Mouse (Mus musculus) embryonic facial prominence, embryonic 11.5 days (tissue): Measurements from ENCODE around the gene Akap8. TPM values are rescaled to one million over a fixed set of nuclear protein-coding genes. Genes with fewer than 3 reads are reported as not detected.

Experiments used
- ATAC-seq: fragments of 200-750 bp; cut with Nextera tagmentation; replicated peaks from 2 replicates; pipeline ENCODE4 v1.8.0; 2017; ENCODE audit warnings: low read depth; ENCODE audit not compliant: insufficient number of reproducible peaks, low FRiP score, low TSS enrichment
- DNase-seq: peaks from one replicate; pipeline ENCODE4 v3.0.0-alpha.2; 2015; ENCODE audit warnings: low spot score
- H3K27ac ChIP-seq: fragments of 300-500 bp; sonication (generic); replicated peaks from 2 replicates; pipeline ENCODE4 v1.5.1; 2014; ENCODE audit warnings: mild to moderate bottlenecking, low read depth, low read length, control low read depth
- H3K27me3 ChIP-seq: fragments of 300-500 bp; sonication (generic); 2 replicates; pipeline ENCODE4 v1.6.1; 2014; ENCODE audit warnings: mild to moderate bottlenecking, low read length, moderate library complexity, mixed read lengths; ENCODE audit not compliant: control insufficient read depth, insufficient read depth
- H3K36me3 ChIP-seq: fragments of 300-500 bp; sonication (generic); replicated peaks from 2 replicates; pipeline ENCODE4 v1.6.1; 2014; ENCODE audit warnings: low read depth, mild to moderate bottlenecking, low read length, moderate library complexity, mixed read lengths; ENCODE audit not compliant: control insufficient read depth, insufficient read depth
- H3K4me1 ChIP-seq: fragments of 300-500 bp; sonication (generic); 2 replicates; pipeline ENCODE4 v1.6.1; 2014; ENCODE audit warnings: low read length, mixed read lengths; ENCODE audit not compliant: control insufficient read depth, insufficient read depth
- H3K4me2 ChIP-seq: fragments of 300-500 bp; sonication (generic); 2 replicates; pipeline ENCODE4 v1.6.1; 2014; ENCODE audit warnings: low read depth, mild to moderate bottlenecking, control low read depth, low read length, moderate library complexity
- H3K4me3 ChIP-seq: fragments of 300-500 bp; sonication (generic); 2 replicates; pipeline ENCODE4 v1.5.1; 2014; ENCODE audit warnings: low read depth, low read length, control low read depth
- H3K9ac ChIP-seq: fragments of 300-500 bp; sonication (generic); replicated peaks from 2 replicates; pipeline ENCODE4 v1.6.1; 2014; ENCODE audit warnings: mild to moderate bottlenecking, control low read depth, low read length
- H3K9me3 ChIP-seq: fragments of 300-500 bp; sonication (generic); replicated peaks from 2 replicates; pipeline ENCODE4 v1.6.1; 2016; ENCODE audit warnings: mild to moderate bottlenecking, low read length, inconsistent platforms, mixed read lengths; ENCODE audit not compliant: control insufficient read depth
- WGBS: fragments of 180-500 bp; shearing (Covaris S2); extraction: QIAGEN DNeasy Blood & Tissue Kit; methylation state at CpG from one replicate; pipeline ENCODE4 v1.1.7; 2014; 5-methylcytosine and 5-hydroxymethylcytosine counted together
- polyA plus RNA-seq: library from polyadenylated mRNA; unstranded; fragments of >200 nt; fragmentation: Nextera tagmentation; extraction: Ambion mirVana; gene quantifications from 2 replicates; pipeline ENCODE4 v1.2.1, GENCODE M21; 2014

Gene Akap8
- polyA plus RNA-seq, 1 experiment from 2014 or later: 53.9 TPM

- no peak for ATAC-seq
- H3K27ac ChIP-seq: no peak overlapping the region
- DNase-seq: no peak
- WGBS: 99% methylated on average over 2 of the region's 2 CpGs
- no peaks in the 10 kb centered on the region for H3K27me3 ChIP-seq
- H3K4me2 ChIP-seq: no peak overlapping the region
- H3K4me1 ChIP-seq: no peaks in the 10 kb centered on the region
- no peaks in the 10 kb centered on the region for H3K36me3 ChIP-seq
- H3K9me3 ChIP-seq: no peaks in the 10 kb centered on the region
- no peak overlapping the region for H3K4me3 ChIP-seq
- no peak overlapping the region for H3K9ac ChIP-seq
These were observed 57.4 kb downstream of the Akap8 start for GRCm38 (mm10) chr17:32263672-32264071.

GRCm38 (mm10) chr17:32262831-32263559 is 58.0 kb downstream of the Akap8 start:
- DNase-seq (no peak), ATAC-seq (no peak)
- Histone ChIP-seq H3K4me2 (no peak overlapping the region), H3K4me3 (no peak overlapping the region), H3K27me3 (no peaks in the 10 kb centered on the region), H3K9me3 (no peaks in the 10 kb centered on the region), H3K36me3 (no peaks in the 10 kb centered on the region), H3K4me1 (no peaks in the 10 kb centered on the region), H3K27ac (no peak overlapping the region), H3K9ac (no peak overlapping the region)
- WGBS: 93% methylated on average over 8 of the region's 8 CpGs

GRCm38 (mm10) chr17:32258869-32259268 is 62.2 kb downstream of the Akap8 start:
- no peak overlapping the region for H3K27ac ChIP-seq
- no peaks in the 10 kb centered on the region for H3K36me3 ChIP-seq
- no peak for ATAC-seq
- H3K4me1 ChIP-seq: no peaks in the 10 kb centered on the region
- H3K9ac ChIP-seq: no peak overlapping the region
- no peaks in the 10 kb centered on the region for H3K27me3 ChIP-seq
- no peaks in the 10 kb centered on the region for H3K9me3 ChIP-seq
- DNase-seq: no peak
- 98% methylated on average over 2 of the region's 2 CpGs for WGBS
- H3K4me2 ChIP-seq: no peak overlapping the region
- H3K4me3 ChIP-seq: no peak overlapping the region

GRCm38 (mm10) chr17:32257944-32258343 is 63.1 kb downstream of the Akap8 start:
- Histone ChIP-seq H3K9ac (no peak overlapping the region), H3K4me1 (no peaks in the 10 kb centered on the region), H3K4me3 (no peak overlapping the region), H3K27ac (no peak overlapping the region), H3K36me3 (no peaks in the 10 kb centered on the region), H3K27me3 (no peaks in the 10 kb centered on the region), H3K4me2 (no peak overlapping the region), H3K9me3 (no peaks in the 10 kb centered on the region)
- DNase-seq (no peak), ATAC-seq (no peak)
- WGBS: 49% methylated on average over 6 of the region's 6 CpGs

- Histone ChIP-seq H3K36me3 (no peaks in the 10 kb centered on the region), H3K9ac (no peak overlapping the region), H3K4me2 (no peak overlapping the region), H3K4me1 (no peaks in the 10 kb centered on the region), H3K27ac (no peak overlapping the region), H3K9me3 (no peaks in the 10 kb centered on the region), H3K4me3 (no peak overlapping the region), H3K27me3 (no peaks in the 10 kb centered on the region)
- no peak for DNase-seq
- no peak for ATAC-seq
- 88% methylated on average over 2 of the region's 2 CpGs for WGBS
These were observed 63.6 kb downstream of the Akap8 start for GRCm38 (mm10) chr17:32257452-32257851.

GRCm38 (mm10) chr17:32256896-32257295 is 64.1 kb downstream of the Akap8 start:
- Histone ChIP-seq H3K4me3 (no peak overlapping the region), H3K9me3 (no peaks in the 10 kb centered on the region), H3K27ac (no peak overlapping the region), H3K27me3 (no peaks in the 10 kb centered on the region), H3K4me2 (no peak overlapping the region), H3K9ac (no peak overlapping the region), H3K36me3 (no peaks in the 10 kb centered on the region), H3K4me1 (no peaks in the 10 kb centered on the region)
- no peak for DNase-seq
- no peak for ATAC-seq
- WGBS: 80% methylated on average over 2 of the region's 2 CpGs

Other genes starting within 250 kb of the Akap8 start
- 17.7 and 18.2 TPM in 2 replicates for gene Notch3, start 154.4 kb downstream of the Akap8 start, polyA plus RNA-seq
- not detected in 2 replicates for gene Ephx3, start 131.7 kb downstream of the Akap8 start, polyA plus RNA-seq
- gene Brd4, start 36.5 kb downstream of the Akap8 start, polyA plus RNA-seq: 81.5 and 85.1 TPM in 2 replicates
- gene Akap8l, start 29.4 kb upstream of the Akap8 start, polyA plus RNA-seq: 44.3 and 56.2 TPM in 2 replicates
- gene Wiz, start 68.2 kb upstream of the Akap8 start, polyA plus RNA-seq: 27.5 and 31.9 TPM in 2 replicates
- gene Rasal3, start 82.3 kb upstream of the Akap8 start, polyA plus RNA-seq: 0.63 and 0.77 TPM in 2 replicates
- not detected in 2 replicates for gene Pglyrp2, start 102.9 kb upstream of the Akap8 start, polyA plus RNA-seq
- 0.46 and 0.98 TPM in 2 replicates for gene Cyp4f39, start 131.5 kb upstream of the Akap8 start, polyA plus RNA-seq
- 4.0 and 7.1 TPM in 2 replicates for gene Cyp4f17, start 184.8 kb upstream of the Akap8 start, polyA plus RNA-seq
- gene Cyp4f16, start 215.3 kb upstream of the Akap8 start, polyA plus RNA-seq: 16.5 and 16.7 TPM in 2 replicates